Mouse (Mus musculus) liver (tissue): ENCODE results near the gene Grip1.

Source experiments
- DNase-seq: peaks from one replicate; pipeline ENCODE4 v3.0.0-alpha.2; 2020; ENCODE audit warnings: mixed read lengths

Gene Grip1

DNA sequence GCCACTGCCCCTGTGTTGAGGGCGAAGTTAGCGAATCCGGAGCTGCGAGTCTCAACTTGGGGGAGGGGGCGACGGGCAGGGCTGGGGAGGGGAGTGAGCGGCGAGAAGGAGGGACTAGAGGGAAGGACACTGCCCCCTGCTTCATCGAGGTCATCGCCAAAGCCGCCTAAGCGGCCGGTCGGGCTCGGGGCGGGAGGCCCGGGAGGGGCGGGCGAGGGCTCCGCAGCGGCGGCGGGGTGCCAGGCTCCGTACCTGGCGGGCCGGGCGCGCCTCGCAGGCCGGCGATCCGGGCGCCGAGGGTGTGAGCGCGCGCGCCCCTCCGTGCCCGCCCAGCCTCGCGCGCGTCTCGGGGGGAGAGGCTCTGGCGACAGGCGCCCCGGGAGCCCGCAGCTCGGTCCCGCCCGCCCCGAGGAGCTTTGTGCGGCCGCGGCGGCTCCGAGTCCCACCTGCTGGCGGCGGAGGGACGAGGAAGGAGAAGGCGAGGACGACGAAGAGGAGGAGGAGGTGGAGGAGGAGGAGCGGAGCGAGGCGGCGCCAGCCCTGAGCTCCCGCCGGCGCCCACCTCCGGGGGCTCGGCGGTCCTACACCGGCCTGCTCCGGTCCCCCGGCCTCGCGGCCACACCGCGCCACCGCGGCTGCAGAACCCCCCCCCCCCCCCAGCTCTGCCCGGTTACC is at the start of gene Grip1:
Grip1 (plus strand) TSS at position 400 of the 675 bp plus-strand sequence.
- peak; percentile 40 for DNase-seq

DNA sequence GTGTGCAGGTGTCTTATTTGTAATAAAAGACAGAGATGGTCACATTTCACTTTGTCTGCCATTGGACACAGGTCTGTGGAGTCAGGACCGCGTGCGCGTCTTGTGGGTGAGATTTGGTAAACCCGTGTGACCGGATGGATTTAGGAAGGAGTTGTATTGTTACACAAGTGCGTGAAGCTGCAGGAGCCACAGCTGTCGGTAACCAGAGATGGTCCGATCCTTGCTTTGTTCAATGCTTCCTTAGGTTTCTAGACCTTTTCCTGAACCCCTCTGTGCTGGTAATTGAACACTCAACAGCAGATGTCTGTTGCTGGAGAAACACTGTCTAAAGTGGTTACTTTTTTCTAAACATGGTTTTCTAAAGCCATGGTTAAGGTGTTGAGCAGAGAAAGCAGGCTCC is 48.5 kb upstream of the Grip1 start:
- DNase-seq: no peak

DNA sequence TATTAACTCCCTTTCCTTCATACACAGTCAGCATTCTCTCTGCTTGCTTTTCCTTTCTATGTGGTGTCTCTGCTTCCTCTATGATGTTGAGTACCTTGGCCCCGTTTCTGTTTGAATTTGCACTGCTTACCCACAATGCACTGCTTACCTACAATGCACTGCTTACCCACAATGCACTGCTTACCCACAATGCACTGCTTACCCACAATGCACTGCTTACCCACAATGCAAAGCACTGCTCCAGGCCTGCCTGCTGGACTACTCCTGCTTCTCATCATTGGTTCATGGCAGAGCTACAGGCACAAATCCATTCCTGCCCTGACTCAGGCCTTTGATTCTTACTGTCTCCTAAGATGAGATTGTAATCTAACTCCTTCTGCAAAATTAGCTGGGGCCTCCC is 48.0 kb upstream of the Grip1 start:
- DNase-seq: no peak

DNA sequence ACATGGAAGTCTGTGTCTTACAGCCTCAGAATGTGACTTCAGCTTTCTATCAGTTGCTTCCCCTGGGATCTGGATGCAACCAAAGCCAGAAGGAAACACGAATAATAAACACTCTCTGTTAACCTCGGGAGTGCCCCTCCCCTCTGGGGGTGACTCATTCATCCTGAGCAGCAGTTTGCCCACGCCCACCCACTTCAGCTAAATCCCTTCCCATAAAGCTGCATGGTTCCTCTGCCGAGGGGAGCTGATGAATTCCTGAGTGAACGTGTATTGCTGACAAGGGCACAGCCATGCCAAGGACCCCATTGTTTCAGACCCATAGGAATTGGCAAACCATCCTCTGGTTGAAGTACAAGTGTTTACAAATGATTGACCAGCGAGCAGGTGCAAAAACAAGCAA is 45.3 kb upstream of the Grip1 start:
- DNase-seq: no peak

DNA sequence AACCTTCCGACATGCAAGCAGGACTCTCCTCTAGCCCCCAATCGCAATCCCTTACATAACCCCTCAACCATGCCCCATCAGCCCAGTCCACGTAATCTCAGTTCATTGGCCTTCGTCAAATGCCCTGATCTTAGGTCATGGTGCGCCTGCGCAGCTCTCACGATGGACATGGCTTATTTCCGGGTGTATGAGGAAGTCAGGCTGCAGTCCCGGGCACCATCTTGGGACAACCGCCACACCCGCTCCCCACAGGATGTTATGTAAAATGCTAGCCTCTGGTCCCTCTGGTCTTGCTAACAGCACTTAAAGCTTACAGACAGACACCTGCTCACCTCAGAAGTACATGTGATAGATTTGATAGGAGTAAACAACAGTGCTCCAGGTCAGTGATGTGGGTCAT is 40.4 kb upstream of the Grip1 start:
- DNase-seq: no peak

DNA sequence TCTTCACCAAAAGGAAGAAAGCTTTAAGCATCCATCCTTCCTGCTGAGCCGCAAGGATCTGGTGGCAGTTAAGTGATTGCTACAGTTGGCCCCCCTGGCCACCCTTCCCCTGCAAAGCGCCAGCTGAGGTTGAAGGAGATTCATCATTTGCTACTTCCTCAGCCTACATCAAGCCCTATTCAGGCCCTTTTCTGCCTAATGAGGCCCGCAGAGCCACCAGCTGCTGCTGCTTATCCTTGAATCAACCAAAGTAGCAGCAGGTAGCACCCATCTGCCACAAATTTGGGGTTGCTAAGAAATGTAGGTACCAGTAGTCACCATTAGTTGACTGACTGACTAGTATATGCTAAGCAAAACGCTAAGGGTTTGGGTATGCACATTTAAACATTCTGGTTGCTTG is 38.5 kb upstream of the Grip1 start:
- DNase-seq: no peak

DNA sequence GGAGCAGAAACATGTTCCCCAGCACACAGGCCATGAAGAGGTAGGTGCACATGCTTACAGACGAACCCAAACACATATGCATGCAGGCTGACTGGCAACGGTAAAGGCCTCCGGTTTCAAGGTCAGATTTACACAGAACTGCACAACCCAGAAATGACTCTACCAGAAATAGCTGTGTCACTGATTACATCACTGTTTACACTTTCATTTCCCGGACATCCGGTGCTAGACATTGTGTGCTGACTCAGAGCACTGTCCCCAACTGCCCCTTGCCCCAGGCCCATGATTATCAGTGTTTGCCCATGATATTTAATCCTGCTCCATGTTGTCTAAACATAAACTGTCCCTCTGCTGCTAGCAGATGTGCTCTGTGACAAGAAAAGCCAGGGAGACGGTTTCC is 32.2 kb upstream of the Grip1 start:
- no peak for DNase-seq

DNA sequence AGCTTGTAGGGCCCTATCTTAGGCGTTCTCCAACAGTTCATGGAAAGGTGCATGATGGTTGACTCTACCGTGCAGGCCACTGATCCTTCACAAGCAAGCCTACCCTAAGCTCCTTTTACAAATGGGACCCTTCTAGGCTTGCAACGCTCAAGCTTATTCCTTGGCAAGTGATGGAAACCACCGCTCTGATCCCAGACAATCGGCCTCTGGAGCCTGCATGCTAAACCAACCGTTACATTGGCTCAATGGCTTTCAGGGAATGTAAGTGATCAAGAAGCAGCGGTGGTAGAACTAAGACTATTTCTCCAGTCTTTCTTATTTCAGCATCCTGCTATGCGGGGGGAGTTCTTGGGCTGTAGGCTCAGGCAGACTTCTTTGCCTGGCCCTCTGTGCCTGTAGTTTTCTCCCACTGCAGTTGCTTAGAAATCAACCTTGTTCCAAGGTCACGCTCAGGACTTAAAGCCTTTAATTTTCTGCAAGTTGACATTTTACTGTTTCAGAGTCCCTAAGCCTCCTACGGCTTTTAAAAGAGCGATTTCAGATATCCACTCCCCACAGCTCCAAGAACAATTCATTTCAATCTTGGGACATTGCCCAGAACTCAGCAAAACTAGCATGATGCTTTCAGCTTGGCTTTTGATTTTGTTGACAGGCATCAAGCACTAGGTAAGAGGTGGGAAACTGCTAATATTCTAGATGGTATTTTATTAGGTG is 29.7 kb upstream of the Grip1 start:
- DNase-seq: no peak

DNA sequence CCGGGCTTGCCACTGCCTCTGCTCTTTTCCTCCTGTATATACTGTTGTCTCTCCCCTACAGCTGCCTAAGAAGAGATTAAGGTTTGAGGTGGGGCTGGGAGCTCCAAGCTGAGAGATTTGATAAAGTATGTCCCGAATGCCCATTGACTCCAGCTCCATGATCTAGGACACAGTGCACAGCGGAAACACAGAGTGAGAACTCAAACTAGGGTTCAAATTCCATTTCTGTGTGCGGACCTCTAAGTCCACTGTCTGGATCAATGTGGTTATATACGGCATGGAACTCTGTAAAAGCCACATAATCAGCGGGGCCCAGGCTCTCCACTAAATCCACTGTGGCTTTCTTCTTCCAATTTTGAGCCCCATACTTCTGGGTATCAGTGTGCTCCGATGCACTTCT is 26.0 kb upstream of the Grip1 start:
- DNase-seq: no peak

DNA sequence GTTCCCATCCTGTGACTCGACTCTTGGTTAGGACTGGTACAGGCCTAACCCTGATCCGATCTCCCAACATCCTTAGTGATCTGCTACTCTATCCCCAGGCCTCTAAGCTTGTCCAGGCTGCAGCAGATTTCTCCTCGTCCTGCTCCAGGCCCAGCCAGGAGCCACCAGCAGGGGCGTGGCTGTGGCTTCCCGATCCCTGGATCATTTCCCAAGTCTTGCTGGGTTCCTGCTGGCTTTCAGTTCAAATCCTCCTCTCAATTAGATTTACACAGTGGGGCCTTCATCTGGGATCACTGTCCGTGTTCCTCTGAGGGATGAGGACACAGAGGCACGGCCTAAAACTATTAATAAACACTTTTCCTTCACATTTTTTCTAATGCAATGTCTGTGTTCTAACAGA is 25.5 kb upstream of the Grip1 start:
- no peak for DNase-seq

DNA sequence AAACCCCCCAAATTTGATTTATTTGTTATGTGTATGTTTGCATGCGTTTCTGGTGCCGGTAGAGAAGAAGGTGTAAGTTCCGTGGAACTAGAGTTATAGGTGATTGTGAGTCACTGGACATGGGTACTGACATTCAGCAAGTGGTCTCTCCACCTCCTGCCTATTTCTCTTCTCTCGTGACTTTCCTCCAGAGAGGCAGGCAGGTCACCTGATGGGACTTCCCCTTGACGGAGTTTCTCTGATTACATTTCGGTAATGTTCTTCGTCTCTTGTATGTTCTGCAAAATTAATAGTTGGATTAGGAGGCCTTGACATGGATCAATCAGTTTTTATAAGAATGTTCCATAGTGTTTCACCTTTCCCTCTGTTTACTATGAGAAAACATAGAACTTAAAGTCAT is 23.4 kb upstream of the Grip1 start:
- DNase-seq: no peak

DNA sequence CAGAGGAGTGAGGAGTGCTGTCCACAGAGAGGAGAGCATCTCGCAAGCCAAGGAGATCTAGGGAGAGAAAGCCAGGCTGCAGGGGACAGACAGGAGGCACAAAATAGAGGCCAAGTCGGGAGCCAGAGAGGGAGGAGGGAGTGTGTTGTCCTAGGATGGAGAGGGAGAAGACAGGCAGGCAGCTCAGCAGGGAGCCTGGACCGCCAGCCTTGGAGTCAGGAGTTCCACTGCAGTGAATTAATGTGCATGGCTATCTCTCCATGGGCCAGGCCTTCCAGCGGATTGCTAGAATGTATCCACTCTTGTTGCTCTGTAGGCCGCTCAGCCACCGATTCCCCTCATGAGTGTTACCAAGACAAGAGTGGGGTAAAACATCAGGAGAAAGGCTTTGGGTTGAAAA is 21.8 kb upstream of the Grip1 start:
- no peak for DNase-seq

DNA sequence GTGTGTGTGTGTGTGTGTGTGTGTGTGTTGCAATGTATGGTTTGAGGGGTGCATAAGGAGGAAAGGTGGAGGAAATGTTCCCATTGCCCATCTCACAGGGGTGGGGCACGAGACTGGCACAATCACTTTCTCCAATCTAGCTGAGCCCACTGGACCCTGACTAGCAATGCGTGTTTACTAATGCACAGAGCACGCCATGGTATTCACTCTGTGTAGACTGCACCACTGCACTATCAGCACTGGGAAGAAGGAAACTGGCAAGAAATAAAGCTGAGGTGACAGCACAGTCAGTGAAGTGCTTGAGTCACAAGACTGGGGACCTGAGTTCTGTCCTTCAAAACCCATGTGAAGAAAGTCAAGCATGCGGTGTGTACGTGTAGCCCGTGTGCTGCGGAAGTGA is 17.8 kb upstream of the Grip1 start:
- no peak for DNase-seq

DNA sequence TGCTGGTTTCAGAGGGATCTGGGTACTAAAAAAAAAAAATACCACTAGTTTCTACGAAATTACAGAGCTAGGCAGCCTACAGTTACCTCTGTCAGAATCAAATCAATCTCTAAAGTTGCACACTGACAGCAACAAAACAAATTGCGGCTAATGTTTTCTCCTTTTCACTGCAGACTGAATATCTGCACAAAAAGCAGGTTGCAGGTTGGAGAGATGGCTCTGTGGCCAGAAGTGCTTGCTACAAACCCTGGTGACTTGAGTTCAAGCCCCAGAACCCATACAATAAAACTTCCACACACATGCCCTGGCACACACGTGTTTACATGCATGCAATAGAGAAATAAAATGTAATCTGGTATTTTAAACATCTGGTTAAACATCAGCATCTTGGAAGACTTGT is 16.3 kb upstream of the Grip1 start:
- DNase-seq: no peak

DNA sequence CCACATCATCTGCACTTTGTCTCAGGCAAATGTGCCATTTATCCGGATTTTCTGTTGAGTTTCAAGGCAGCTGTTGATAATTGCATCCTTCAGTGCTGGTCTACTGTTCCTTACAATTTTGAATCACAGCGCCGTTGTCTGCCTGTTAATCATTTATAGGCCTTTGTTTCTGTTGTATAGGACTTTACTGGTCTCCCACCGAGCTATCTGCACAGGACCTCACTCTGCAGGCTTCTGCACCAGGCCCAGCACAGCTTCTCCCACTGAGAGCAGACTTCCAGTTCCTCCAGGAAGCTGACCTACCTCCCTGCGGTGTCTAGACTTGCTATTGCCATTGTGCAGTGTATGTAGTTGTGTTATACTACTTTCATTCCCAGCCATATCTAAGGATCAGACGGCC is 11.9 kb upstream of the Grip1 start:
- DNase-seq: no peak

DNA sequence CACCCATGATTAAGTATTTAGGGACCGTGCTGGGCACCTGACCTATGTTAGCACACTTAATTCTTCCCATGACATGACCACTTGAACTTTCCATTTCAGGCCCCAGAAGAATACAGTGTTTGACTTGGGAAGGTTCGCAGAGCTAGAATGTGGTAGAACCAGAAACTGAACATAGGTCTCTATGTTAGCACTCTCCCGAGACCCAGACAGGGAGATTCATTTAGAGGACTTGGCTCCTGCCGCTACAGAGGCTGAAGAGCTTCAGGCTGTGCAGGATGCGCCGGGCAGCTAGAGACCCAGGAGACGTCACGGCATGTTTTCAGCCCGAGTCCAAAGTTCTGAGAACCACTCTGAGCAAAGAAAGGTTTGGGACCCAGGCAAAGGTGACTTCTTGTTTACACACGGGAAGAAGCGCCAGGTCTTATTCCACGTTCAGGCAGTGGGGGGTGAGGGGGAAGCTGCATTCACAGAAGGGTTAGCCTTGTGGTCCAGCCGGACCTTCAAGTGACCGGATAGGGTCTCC is 6.2 kb upstream of the Grip1 start:
- no peak for DNase-seq

DNA sequence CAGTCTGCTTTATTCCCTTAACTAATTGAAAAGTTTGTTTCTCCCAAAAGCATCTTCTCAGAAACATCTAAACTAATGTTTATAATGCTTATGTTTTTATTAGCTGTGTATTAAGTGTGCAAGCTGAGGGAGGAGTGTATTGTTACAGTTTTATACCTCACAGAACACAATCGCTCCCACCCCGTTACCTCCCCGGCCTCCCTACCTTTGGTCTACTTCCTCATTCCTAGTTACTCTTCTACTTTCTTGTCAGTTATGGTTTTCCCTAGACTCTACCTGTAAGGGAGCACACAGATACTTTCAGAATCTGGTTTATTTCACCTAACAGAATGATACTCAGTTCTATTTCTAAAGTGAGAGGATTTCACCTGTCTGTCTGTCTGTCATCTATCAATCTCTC is 5.7 kb upstream of the Grip1 start:
- no peak for DNase-seq

DNA sequence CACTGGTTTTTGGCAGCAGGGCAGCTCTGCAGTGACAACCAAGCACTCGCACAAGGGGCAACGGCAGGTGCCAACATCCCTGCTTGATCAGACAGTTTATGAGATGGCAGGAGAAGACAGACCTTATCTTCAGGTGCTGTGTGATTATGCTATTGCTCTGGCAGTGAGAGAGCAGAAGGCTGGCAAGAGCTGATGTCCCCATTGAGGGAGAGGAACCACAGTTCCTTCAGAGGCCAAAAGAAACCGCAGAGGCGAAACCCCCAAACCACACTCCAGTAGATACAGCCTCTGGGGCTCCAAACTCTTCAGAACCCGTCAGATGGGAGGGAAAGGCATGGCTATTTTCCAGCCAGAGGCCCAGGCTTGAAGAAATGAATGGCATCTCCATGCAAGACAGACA is 932 bp upstream of the Grip1 start:
- DNase-seq: peak; percentile 12

DNA sequence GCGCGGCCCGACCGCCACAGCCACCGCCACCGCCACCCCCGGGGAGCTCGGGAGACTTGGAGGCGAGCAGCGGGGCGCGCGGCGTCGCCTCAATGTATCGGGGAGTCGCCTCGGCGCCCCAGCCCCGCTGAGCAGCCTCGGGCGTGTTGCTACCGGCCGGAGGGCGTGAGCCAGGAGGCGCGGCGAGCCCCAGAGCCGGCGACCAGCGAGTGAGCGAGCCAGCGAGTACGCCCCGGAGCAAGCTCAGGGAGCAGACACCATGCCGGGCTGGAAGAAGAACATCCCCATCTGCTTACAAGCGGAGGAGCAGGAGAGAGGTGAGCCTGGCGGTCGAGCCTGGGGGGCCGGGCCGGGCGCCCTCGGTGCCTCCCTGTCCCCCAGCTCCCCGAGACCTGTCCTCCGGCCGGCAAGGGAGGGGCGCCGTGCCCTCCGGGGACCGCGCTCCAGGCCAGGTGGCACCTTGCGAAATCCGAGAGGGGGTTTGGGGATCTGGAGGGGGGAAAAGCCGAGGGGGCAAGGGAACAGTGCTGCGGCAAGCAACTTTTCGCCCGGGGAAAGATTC is 557 bp downstream of the Grip1 start:
- DNase-seq: peak; percentile 29

DNA sequence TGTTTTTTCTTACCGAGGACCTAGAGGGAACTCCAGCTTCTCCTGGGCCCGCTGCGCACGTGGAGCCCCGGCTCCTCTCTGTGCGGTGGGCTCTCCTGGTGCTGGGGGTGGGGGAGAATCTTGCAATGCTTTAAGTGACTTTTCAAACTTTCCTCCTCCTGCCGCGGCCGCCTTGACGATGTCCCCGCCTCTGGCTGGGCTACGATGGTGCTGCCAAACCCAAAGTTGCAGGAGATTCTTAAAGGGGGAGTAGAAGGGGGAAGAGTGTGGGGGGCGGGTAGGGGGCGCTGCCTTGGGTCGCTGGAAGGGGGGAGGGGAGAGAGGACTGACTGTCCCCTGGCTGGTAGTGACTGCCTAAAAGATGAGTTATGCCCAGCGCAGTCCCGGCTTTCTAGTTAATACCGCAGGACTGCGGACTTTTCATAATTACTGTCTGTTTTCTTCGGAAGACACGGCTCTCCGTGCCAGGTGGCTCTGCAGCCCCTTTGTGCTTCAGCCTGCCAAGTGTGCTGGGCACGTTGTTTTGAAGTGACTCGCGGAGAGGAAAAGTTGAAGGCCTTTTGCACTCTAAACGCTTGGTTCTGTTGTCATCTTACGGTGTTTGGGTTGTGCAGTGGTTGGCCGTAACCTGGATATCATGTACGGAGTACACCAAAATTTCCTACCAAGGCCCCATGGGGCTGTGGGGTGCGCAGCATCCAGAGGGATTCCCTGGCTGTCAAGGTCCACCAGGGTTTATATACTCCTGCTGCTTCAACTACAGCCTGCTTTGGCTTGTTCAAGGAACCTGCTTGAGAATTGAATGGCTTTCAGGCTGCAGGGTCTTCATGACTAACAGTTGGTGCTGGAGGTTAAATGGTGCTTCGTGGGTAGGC is 1.3 kb downstream of the Grip1 start:
- DNase-seq: no peak

DNA sequence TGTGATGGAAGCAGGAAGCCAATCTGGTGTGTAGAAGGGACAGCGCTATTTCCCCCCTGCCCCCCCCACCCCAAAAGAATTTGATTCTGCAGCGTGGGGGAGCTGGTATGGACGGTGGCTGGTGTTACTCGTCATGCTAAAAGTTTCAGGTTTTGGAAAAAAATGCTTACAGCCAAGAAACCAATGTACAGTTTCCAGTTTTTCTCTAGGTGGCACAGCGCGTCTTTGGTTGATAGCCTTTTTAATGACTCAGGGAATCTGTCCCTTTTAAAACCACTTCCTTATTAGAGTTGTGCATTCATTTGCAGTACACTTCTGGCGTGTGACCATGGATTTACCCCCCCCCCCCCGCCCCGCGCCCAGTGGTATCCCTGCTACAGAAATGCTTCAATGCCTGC is 1.9 kb downstream of the Grip1 start:
- DNase-seq: no peak

DNA sequence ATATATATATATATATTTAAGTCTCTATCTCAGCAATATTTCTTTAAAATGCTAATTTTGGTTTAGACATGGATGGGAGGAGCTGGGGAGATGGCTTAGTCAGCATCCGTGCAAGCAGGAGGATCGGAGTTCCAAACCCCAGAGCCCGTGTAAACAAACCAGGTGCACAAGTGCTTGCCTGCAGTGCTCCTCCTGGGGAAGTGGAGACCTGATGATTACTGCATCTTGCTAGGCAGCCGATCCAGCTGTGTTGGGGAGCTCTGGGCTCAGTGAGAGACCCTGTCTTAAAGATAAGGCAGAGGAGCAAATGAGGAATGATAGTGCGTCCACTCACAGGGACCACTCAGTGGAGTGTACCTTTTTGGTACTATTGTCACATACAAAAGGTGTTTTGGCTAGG is 3.5 kb downstream of the Grip1 start:
- DNase-seq: no peak

DNA sequence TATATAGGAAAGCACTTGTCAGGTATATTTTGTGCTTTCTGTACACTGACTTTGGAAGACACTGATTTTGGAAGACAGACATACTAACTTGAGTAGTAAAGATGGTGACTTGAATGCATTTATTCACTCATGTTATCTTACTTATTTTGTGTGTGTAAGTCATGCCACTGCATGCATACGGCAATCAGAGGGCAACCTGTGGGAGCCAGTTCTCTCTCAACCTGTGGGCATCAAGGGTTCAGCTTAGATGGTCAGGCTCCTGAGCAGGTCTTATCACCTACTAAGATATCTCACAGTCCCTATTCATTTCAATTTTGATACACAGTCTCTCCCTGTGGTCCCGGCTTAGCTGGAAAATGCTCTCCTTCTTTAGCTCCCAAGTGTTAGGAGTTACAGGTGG is 5.4 kb downstream of the Grip1 start:
- no peak for DNase-seq
